ENCODE assay signal across 12 mouse cellular contexts in the genomic region with DNA sequence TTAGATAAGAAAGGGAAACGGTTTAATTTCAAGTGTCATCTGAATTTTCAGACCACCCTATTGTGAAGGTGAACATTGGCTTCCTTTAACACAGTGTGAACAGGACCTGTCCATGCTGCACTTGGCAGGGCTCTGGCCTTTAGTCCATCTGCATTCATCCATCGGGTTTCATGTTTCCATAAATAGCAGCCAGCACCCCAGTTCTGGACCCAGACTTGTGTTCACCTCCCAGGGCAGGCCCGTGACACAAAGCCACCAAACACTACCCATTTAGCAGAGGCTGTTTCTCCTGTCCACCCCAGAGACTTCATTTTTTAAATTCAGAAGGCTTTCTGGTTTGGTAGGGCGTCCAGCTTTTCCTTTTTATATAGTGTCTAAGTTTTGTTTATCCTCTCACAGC.
"Had no signal": no experiment of that assay in that cellular context is flagged by ENCODE, and none has a peak within 500 bp of the region (broad histone marks: within the 10 kb centered on the region; RNA-seq: fewer than 3 reads in every experiment).

No protein-coding gene starts in this region.

- DNase-seq: left cerebral cortex, postnatal 4 days; liver; liver, embryonic 13.5 days; liver, postnatal 0 days; lung, adult 18-20 months; lung, adult 2 months; lung, embryonic 14.5 days; lung, postnatal 10 days; lung, postnatal 14 days; lung, postnatal 36 days; lung, postnatal 4 days; midbrain, embryonic 14.5 days had no signal
